Mouse (Mus musculus) mouse embryonic stem cell (cell line): ENCODE measurements around the gene Mroh8.

Experiments used
- in situ Hi-C, 2 experiments: fragments of 300-500 bp; cut with MboI; formaldehyde crosslinking; loops; 1 replicate in 1 of 2; 3 replicates in 1 of 2; pipeline ENCODE4 v1.14.3; 2019 to 2020; ENCODE audit warnings: low sequenced_read_pairs in 2 of 2, low pct_unique_long_range_greater_than_20kb in 1 of 2, mixed read lengths in 1 of 2; ENCODE audit not compliant: unreplicated experiment in 1 of 2

Mroh8 gene

DNA sequence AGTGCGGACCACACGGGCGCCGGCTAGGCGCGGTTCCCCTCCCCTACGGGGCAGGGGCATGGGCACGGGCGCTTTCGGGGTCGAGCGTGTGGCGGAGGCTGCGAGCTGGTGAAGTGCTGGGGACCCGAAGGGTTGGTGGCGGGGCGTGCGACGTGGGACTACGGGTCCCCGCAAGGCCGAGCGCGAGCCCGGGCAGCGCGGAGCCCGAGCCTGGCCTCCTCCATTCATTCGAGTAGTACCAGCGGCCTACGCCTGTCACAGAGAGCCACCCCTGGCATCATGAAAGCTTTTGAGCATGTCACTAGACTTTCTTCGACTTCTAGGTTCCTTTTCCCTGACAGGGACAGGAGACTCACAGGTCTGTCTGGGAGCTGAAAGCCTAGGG lies at the start of gene Mroh8:
Gene Mroh8 (minus strand): TSS at position 134 of the 385 bp plus-strand sequence.
- in situ Hi-C loops: no loop called here

DNA sequence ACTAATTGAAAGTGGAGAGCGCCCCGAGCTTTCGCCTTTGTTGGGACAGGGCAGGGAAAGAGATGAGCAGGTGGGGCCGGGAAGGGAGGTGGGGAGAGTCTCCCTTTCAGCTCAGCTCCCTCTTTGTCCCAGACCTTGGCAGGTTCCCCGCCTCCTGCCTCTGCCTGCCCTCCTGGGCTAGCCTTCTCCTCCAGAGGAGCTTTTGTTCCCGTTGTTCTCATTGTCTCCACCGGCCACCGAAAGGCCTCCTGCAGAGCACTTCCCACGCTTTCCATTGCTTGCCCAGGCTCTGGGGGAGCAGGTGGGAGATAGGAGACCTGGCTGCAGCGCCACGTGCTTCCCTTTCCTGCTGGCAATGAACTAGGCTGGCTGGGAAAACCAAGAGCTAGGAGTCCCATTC lies 49.2 kb upstream of the Mroh8 start:
- in situ Hi-C loops: no loop called here

DNA sequence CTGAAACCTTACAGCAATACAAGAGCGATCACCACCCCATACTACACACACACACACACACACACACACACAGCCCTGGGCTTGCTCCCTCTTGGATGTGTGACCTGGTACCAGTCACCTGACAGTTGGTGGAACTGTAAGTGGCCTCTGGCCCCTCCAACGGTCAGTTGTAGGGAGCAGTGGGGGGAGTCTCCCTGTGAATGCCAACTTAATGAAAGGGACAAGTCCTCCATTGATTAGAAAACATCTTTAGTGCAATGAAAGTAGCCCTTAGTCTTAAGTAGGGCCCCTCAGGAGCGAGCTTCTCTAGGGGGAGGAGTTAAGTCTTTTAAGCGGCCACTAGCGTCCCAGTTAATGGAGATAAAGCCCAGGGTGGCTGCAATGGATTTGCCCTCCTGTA lies 48.8 kb upstream of the Mroh8 start:
- in situ Hi-C loops: no loop called here

DNA sequence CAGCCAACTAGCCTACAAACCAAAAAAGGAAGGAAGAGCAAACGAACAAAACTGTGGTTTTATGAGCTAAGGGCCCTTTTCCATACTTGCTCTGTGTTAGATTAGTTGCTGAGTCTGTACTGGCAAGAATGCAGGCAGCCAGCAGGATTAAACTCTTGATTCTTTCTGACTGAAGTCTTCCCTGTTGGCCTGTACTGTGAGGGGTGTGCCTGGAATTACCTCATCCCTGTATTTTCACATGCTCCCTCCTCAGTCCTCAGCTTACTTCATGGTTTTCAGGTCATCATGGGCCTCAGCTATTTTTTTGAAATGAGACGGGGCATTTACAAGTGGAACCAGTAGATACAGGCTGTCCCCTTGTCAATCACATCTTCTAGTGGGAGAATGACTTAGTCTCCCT lies 45.9 kb upstream of the Mroh8 start:
- in situ Hi-C loops: no loop called here

DNA sequence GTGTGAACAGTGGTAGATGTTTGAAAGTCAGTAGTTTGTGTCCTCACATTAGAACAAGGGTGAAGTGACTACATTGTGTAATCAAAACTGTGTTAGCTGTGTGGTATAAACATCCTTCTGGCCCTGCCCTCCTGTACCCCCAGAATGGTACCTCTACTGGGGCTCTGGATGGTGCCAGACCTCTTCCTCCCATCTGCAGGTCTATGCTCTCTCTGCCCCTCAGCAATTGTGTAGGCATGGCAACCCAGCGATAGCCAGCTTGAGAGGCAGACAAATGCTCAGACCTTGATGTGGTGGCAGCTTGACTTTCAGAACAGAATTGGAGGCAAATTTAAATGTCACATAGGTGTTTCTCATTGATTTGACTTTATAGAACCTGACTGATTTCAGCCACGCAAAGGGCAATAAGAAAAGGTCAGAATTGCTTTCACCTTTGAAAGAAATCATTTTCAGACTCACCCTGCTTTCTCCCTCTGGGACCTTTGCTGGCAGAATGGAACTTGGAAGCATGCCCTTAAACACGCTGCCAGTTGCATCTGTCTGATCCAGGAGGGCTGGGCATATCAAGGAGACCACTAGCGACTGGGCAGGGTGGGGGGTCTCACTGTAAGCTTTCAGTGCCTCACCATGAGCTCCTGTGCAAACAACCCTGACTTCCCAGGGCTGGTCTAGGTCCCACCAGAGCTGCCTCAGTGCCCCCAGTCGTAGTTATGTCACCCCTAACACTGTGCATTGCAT lies 42.8 kb upstream of the Mroh8 start:
- in situ Hi-C loops: loop anchor here in 1 of 2 experiments (5.0 kb wide), 1 partner anchor 35 kb away; no protein-coding TSS in a partner anchor

DNA sequence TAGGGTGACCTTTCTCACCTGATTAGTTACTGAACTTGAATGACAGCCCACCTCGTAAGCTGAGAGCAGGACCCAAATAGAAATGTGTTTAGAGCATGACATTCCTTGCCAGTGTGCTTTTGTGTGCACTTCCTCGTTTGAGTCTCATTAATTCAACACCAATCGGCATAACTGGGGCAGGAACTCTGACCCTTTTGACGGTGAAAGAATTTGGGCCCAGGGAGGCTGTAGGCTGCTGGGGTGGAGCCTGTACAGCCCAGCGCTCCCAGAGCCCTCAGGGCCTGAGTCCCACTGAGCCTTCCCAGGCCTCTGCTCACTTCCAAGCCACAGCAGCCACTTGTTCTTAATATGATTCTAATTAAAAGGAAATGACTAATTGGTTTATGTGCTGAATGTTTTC lies 41.5 kb upstream of the Mroh8 start:
- in situ Hi-C loops: loop anchor here in 1 of 2 experiments (5.0 kb wide), 1 partner anchor 34 kb away; no protein-coding TSS in a partner anchor

DNA sequence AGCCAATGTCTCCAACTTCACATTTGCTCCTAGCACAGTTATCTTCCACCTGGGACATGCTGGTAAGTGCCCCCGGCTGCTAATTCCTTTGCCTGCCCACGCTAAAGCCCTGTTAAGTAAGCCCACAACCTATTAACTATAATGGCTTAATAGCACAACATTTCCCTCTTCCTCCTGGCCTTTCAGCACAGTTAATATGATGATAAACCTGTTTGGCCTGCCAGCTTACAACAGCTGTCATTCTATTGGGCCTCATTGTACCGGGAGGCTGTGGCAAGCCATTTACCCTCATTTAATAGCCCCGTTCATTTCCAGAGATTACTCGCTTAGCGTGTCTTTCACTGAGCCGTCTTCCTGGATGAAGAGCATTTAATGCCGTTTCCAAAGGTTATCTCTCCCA lies 40.8 kb upstream of the Mroh8 start:
- in situ Hi-C loops: loop anchor here in 1 of 2 experiments (5.0 kb wide), 1 partner anchor 33 kb away; no protein-coding TSS in a partner anchor

DNA sequence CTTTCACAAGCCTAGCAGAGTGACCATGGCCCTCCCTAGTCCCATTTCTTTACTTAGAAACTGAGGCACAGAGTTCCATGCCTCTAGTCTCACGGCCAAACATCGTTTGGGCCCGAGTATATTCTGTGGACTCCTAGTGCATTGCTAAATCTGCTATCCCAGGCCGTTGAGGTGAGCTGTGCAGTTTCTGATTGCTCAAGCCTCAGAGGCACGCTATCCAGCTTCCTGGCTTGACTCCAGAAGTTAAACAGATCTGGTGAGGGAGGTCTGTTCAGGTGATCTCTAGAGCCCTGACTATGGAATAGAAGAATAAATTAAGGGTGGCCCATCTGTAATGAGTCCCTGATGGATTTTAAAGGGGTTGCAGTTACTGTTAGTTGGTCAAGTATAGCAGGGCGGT lies 37.9 kb upstream of the Mroh8 start:
- in situ Hi-C loops: no loop called here

DNA sequence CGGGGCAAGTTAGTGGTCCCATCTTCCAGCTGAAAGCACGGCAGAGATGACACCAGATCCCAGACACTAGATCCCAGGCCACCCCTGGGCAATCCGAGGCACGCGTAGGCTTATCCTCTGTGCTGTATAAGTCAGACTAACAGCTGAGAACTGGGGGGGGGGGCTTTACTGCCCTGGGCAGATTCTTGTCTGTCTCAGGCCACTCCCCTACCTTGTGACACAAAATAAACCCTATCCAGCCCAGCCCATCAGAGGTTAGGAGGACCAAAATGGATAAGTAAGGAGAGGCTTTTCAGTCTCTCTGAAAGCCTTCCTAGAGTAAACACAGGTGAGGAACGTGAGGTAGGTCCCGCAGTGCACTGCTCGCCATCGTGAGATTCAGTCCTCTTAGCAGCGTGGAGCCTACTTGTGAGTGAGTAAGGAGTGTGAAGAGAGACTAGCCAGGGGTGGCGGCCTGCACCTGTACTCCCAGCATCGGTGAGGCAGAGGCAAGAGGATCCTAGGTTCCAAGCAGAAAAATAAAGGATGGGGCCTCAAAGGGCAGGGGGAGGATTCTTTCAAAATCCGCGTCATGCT lies 37.1 kb upstream of the Mroh8 start:
- in situ Hi-C loops: no loop called here

DNA sequence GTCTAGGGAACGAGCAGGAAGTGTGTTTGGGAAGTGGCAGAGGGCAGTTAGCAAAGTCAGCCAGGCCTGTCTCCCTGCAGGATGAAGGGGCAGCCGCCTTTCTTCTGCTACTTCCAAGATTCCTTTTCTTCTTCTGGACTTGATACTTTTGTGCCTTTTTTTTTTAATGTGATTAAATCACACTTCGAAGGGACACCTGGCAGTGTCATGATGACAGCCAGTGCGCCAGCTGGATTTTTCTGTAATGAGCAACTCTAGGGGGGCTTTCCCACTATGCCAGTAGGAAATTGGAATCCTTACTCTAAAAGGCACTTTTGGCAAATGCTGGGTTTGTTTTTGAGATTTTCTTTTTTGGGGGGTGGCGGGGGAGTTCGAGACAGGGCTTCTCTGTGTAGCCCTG lies 36.1 kb upstream of the Mroh8 start:
- in situ Hi-C loops: no loop called here

DNA sequence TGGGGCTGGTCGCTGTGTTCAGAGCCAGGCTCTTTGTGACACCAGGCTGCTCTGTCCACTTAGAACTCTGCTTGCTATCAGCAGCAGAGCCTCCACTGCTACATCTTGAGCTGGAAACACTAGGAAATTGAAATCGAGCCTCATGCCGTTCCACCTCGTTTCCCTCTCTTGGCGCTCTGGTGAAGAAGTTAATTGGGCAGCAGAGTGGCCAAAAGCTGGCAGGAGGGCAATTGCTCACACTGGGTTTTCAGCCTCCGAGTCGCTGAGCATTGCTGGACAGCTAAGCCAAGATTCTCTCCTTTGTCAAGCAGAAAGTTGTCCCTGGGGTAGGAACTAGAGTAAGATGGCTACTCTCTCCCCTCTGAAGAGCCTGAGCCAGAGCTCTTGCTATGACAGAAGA lies 35.0 kb upstream of the Mroh8 start:
- in situ Hi-C loops: no loop called here

DNA sequence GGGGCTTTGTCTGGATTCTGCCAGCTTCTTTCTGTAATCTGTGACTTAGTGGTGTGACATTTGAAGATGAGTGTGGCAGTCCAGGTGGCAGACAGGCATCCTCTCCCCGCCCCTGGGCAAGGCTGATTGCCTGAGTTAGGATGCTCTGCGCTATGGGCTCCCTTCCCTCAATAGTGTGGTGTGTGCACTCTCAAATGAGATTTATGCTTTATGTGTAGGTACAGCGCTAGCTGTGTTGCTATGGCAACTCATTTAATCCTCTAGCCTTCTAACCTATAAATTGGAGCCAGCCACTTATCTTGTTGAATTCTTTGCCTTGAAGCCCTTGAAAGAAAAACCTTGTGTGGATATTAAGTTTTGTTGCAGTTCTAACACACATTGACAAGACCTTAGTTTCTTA lies 34.4 kb upstream of the Mroh8 start:
- in situ Hi-C loops: no loop called here

DNA sequence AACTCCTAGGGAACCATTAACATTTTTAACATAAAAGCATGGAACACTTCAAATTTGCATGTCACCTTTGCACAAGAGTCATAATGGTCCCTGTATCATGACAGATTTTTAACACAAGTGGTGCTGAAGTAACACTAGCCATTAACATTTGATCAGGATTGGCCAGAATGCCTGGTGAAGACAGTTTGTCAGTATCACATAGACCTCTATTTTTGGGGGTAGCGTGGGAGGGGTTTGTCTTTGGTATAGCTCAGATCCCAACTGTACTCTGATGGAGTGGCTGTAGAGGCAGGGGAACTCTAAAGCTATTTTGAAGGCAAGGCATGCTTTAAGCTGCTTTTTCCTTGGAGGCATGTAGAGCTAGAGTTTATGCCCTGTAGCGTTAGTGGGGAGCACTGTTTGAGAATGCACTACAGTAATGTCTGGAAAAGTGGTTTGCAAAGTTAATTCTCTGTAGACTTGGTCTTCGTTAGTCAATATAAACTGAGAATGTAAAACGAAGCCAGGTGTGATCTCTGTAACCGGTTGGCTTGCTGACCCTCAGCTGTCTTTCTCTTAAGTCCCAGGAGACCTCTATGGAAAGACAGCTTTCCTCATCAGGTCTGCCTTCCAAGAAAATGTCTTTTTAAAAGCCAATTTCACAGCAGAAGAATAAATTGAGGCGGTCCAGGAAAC lies 31.8 kb upstream of the Mroh8 start:
- in situ Hi-C loops: no loop called here

DNA sequence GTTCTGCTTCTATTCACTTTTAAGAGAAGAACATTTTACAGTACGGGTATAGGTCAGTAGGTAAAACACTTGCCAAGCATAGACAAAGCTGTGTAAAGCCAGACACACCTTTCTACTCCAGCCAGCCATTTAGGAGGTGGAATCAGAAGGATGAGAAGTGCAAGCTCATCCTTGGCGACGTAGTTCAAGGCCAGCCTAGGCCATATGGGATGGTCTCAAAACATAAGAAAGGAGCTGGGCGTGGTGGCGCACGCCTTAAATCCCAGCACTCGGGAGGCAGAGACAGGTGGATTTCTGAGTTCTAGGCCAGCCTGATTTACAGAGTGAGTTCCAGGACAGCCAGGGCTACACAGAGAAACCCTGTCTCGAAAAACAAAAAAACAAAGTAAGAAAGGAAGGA lies 30.3 kb upstream of the Mroh8 start:
- in situ Hi-C loops: no loop called here

DNA sequence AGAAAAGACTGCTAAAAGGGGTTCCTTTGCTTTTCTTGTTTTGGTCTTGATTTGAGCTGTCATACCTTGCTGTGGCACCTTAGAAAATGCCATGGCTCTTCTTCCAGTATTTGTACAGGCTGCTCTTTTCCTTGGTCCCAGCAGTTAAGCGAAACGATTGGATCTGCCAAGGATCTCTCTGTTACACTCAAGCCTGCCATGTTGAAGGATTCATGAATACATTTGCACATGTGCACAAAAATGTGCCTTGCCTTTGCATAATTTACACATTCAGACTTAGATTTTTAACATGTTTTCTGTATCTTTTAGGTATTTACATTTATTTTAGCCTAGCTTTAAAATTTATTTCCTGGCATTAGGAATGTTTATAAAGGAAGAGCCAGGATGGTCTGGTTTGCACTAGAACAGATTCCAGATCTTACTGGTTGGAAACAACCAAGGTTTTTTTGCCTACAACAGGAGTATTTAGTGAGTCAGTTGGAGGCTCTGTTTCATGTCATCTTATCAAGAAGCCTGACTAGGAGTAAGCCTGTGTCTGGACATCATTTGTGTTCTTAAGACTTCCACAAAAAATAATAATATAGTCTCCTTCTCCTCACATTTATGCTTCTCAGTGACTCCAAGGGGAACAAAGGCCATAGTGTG lies 29.0 kb upstream of the Mroh8 start:
- in situ Hi-C loops: no loop called here

DNA sequence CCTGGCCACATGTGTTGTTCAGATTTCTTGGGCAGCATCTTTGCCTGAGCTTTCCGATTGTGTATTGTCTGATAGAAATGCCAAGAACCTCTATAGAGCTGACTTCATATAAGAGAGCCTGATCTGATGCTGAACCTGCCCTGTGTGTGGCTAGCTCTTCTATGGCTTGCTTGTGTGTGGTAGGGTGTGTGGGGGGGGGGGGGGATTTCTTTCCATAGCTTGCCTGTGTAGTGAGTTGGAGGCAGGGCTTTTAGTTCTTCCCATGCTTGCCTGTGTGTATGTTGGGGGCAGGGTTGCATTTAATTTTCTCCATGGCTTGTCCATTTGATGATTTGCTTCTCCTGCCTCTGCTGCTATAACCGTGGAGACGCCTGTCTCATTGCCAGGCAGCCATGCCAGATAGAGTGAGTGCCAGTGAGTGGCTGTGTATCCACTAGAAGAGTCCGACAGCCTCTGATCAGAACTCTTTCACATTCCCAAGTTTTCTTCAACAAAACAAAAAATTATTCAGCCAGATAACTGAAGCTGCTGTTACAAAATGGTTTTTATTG lies 28.4 kb upstream of the Mroh8 start:
- in situ Hi-C loops: no loop called here

DNA sequence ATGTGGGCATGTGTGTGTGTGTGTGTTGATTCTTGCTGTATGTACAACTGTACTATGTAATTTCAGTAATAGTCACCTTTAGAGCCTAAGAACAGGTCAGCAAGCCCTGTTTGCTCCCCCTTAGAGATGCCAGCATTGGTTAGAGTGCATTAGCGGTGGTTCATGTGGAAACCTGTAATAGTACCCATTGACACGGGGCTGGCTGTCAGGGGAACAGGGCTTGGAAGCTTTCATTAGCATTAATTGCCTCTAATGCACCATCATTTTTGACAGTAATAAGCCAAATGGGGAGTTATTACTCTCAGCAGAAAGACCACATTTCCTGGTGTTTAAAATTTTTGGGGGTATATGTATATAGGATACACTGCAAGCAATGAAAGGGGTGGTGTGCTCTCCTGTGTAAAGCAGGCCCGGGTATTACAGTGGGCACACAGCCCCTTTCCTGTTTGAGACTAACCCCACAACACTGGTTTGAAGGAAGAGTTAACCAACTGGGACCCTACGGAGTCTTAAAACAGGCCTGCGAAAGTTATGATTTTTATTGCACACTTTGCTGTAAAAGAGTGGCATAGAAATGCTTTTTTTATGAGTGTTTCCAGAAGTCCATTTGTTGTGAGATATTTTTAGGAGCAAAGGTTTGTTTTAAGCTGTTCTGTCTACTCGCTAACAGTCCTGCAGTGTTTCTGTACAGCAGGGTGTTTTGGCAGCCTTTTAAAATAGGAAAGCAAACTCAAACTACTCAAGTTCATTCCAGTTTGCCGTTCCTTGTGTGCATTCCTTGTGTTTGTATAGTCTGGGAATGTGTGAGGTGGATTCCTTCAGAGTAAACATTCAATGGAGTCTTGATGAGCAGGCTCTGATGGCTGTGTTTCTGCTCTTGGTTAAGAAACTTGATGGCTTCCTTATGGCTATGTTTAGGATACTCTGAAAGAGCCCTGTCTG lies 27.0 kb upstream of the Mroh8 start:
- in situ Hi-C loops: no loop called here

DNA sequence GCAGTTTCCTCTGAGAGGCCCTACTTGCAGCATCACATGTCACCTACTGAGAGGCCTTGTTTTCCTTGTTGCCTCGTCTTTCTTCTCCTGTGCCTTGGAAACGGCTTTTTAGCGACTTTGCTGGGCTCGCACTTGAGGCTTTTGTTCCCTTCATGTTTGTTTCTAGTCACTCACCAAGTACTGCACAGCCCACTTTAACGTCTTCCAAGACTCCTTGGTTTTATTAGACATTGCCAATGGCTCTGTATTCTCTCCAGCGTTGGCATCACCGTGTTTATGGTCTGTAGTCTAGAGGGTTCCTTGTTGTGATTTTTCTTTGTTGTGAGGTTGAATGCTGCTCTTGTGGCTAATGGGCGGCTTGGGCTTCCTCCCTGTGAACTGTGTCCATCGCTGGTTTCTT lies 23.7 kb upstream of the Mroh8 start:
- in situ Hi-C loops: no loop called here
